Mouse (Mus musculus): ENCODE results near the gene Fam117b.

The Fam117b gene

GRCm38 (mm10) chr1:59913195-59913868 is 526 bp downstream of the Fam117b start:
- peak; percentile 13 to 17 for DNase-seq (ENCODE audit: low spot score in 2 of 2)

DNA sequence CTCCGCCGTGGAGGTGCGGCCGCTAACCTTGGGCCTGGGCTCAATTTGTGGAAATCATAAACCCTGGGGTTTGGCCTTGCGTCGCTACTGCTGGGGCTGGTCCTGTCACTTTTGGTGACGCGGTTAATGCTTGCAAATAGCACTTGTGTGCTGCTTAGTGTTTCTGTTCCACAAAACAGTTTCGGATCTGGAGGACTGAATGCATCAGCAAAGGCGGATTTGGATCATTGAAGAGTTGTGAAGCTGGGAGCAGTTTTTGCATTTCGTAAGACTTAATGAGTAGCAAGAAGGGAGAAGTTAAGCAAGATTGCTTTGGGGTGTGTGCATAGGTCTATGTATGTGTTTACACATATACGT is 1.0 kb downstream of the Fam117b start:
- peak; percentile 16 to 20 for DNase-seq (ENCODE audit: low spot score in 2 of 2)

GRCm38 (mm10) chr1:59914799-59915198 is 2.0 kb downstream of the Fam117b start:
- no peak for DNase-seq (ENCODE audit: low spot score in 2 of 2)

DNA sequence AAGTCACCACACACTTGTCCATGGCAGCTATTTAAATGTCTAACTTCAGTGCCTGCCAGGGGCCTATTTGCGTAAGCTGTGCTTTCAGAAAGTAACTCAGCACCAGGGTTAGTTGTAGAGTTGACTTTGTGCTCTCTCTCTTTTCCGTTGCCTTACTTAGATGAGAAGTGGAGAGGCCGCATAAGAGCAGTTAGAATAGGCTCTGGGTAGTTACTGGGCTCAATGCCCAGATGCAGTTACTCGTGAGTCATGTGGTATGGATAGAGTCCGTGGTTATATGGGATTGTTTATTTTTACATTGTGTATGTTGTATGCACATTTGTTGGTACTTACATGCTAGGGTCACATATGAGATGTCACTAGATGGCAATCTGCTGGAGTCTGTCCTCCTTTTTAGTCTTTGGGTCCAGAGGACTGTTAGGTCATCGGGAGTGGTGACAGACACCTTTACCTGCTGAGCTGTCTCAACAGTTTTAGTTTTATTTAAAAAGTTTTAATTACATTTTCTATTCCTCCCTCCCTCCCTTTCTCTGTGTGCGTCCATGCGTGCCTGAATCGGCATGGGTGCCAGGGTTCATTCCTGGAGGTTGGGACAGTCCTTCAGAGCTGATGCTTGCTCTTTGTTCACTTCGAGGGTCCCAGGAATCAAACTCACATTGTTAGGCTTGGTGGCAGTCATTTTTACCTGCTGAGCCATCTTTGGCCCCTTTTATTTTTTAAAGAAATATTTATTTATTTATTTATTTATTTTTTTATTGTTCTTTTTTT is 3.2 kb downstream of the Fam117b start:
- DNase-seq (ENCODE audit: low spot score in 2 of 2) = no peak

GRCm38 (mm10) chr1:59917401-59917800 is 4.6 kb downstream of the Fam117b start:
- no peak for DNase-seq (ENCODE audit: low spot score in 2 of 2)

DNA sequence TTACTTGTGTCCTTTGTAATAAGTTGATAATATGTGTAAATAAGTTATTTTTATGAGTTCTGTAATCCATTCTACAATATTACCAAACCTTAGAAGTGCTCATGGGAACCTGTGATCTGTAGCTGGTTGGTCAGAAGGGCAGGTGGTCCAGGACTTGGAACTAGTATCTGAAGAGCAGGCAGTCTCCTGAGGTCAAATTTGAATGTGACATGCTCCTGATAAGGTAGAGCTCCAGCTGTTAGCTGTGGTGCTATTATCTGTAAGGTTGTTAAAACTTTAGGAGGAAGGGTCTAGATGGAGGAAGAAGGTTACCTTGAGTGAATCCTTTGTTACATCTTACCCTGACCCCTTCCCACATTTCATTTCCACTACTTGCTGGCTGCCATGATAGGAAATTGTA is 5.3 kb downstream of the Fam117b start:
- no peak for DNase-seq (ENCODE audit: low spot score in 2 of 2)

GRCm38 (mm10) chr1:59923201-59923600 is 10.4 kb downstream of the Fam117b start:
- DNase-seq (ENCODE audit: low spot score in 2 of 2) = no peak

DNA sequence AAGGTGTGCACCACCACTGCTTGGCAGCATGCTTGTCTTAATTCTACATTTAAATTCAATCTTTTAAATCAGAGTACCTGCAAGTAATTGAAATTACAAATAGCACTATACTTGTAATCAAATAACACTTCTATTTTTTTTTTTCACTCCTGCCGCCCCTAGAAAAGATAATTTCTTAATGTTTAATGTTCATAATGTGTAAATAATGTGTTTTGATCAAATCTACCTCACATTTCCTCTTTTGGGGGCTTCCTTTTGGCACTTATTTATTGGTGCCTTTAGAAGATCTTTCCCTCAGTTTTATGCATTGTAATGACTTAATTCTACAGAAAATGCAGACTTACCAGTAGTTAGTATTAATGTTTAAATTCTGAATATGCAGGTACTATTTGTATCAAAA is 10.9 kb downstream of the Fam117b start:
- DNase-seq (ENCODE audit: low spot score in 2 of 2) = no peak

- no peak for DNase-seq (ENCODE audit: low spot score in 2 of 2)
Measured at GRCm38 (mm10) chr1:59924411-59924810, 11.6 kb downstream of the Fam117b start.

GRCm38 (mm10) chr1:59926021-59926672 is 13.3 kb downstream of the Fam117b start:
- no peak for DNase-seq (ENCODE audit: low spot score in 2 of 2)

- no peak for DNase-seq (ENCODE audit: low spot score in 2 of 2)
Measured at GRCm38 (mm10) chr1:59927131-59927680, 14.4 kb downstream of the Fam117b start.

DNA sequence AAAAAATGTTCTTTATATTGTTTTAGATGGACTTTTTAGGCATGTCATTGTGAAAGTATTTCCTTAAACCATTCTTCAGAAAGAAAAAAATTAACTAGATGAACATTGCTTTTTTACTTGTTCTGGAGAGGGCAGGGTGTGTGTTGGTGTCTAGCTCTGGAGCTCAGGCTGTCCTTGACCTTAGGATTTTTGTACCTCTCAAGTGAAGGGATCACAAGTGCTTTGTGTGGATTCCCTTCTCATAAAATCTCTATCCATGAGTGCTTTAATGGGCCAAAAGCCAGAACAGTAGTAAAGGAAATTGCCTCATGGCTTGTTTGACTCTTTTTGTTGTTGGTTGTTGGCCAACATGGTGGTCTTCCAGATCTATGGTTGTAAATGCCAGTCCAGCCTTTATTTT is 18.1 kb downstream of the Fam117b start:
- DNase-seq (ENCODE audit: low spot score in 2 of 2) = no peak

DNA sequence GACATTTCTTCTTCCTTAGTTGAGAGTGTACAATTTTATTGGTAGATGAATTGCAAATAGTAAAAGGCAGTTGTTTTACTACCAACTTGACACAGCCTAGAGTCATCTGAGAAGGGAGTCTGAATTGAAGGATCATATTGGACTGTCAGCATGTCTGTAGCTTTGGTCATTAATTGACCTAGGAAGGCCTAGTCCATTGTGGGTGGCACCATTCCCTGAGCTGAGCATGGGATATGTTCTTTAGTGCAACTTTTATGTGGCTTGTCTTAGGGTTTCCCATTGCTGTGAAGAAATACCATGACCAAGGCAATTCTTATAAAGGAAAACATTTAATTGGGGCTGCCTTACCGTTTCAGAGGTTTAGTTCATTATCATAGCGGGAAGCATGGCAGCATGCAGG is 20.2 kb downstream of the Fam117b start:
- no peak for DNase-seq (ENCODE audit: low spot score in 2 of 2)

- no peak for DNase-seq (ENCODE audit: low spot score in 2 of 2)
Measured at GRCm38 (mm10) chr1:59941063-59941462, 28.3 kb downstream of the Fam117b start.

GRCm38 (mm10) chr1:59942057-59942790 is 29.4 kb downstream of the Fam117b start:
- no peak for DNase-seq (ENCODE audit: low spot score in 2 of 2)

DNA sequence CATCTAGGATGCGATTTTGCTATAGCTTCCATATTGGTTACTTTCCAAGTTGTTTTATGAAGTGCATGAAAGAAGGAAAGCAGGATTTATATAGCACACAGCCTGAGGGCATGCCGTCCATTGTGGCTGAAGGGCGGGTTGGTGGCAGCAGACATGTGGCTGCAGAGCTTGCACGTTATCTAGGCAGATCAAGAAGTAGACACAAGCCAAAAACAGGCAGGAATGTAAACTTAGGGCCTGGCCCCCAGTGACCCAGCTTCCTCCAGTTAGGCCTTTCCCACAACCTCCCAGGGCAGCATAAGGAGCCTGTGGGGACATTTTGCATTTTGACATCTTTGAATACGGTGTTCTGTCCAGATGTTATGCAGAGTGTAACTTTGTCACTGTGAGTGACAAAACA is 31.0 kb downstream of the Fam117b start:
- DNase-seq (ENCODE audit: low spot score in 2 of 2) = peak; percentile 32 to 37

- no peak for DNase-seq (ENCODE audit: low spot score in 2 of 2)
Measured at GRCm38 (mm10) chr1:59945969-59946368, 33.2 kb downstream of the Fam117b start.

GRCm38 (mm10) chr1:59947509-59947908 is 34.7 kb downstream of the Fam117b start:
- DNase-seq (ENCODE audit: low spot score in 2 of 2) = no peak

DNA sequence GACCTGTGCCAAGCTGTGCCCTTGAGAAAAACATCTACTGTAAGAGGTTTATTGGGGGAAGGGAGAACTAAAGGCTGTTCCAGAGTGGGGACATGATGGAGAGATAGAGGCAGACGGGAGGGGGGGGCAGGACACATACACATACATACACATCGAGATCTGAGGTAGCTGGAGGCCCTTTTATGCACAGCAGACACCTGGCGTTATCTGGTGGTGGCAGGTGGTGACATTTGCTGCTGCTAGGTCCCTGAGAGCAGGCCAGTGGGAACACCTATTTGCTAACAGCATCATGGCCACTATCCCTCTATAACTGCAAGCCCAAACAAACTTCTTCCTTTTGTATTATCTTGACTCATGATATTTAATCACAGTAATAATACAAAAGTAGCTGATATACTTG is 44.4 kb downstream of the Fam117b start:
- DNase-seq (ENCODE audit: low spot score in 2 of 2) = no peak

- no peak for DNase-seq (ENCODE audit: low spot score in 2 of 2)
Measured at GRCm38 (mm10) chr1:59959941-59960340, 47.1 kb downstream of the Fam117b start.

DNA sequence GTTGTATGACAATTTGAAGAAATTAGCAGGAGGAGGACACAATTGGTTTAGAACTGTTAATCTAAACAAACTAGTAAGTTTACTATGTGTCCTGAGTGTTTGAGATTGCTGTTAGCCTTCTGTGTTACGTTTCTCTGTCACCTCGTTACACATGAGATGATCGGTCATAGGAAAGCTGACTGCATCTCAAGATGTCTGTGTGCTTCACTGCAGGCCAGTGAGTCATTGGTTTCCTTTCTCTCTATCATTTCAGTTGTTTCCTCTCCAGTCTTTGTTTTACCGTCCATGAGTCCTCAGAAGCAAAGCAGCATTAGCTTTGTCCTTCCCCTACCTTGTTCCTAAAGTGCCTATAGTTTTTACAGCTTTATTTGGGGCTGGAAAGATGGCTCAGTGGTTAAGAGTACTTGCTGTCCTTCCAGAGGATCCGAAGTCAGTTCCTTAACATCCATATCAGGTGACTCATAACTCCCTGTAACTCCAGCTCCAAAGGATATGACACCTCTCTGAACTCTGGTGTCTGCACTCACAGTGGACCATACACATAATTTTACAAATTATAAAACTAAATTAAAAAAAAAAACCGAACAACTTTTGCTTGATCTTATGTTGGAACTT is 53.5 kb downstream of the Fam117b start:
- no peak for DNase-seq (ENCODE audit: low spot score in 2 of 2)
